Mouse (Mus musculus) adrenal gland, postnatal 14 days (tissue): ENCODE results near the gene E2f4. TPM values are rescaled to one million over a fixed set of nuclear protein-coding genes. Genes with fewer than 3 reads are reported as not detected.

Experiments used
- DNase-seq: peaks from one replicate; pipeline ENCODE4 v3.0.0; 2021; ENCODE audit warnings: mixed read lengths
- long read RNA-seq, 2 experiments: library from polyadenylated mRNA; stranded (forward); transcript quantifications; one replicate each; pipeline ENCODE4 v2.0.0; 2021
- total RNA-seq: library from RNA; stranded (reverse); gene quantifications from 2 replicates; pipeline ENCODE4 v1.2.3, GENCODE M21; 2021

Gene E2f4
- total RNA-seq: 44.5 and 44.9 TPM in 2 replicates
- long read RNA-seq, experiment 1, transcript E2f4-201 (10 exons, 1,993 nt): major isoform, 78 of 93 reads
- long read RNA-seq, experiment 1, partial matches to known transcripts: 4 of 93 reads
- long read RNA-seq, experiment 1, other reads (novel, unspliced or antisense): 10 of 93 reads
- long read RNA-seq, experiment 2, transcript E2f4-201 (10 exons, 1,993 nt): major isoform, 54 of 67 reads
- long read RNA-seq, experiment 2, partial matches to known transcripts: 4 of 67 reads
- long read RNA-seq, experiment 2, other reads (novel, unspliced or antisense): 9 of 67 reads

GRCm38 (mm10) chr8:105297511-105298192, at the start of gene E2f4:
Gene E2f4 (plus strand): TSS chr8:105297663.
- DNase-seq: peak; percentile 97

- DNase-seq: no peak
Measured at GRCm38 (mm10) chr8:105251954-105252353, 45.5 kb upstream of the E2f4 start.

- DNase-seq: no peak
Measured at GRCm38 (mm10) chr8:105252680-105253537, 44.6 kb upstream of the E2f4 start.

- no peak for DNase-seq
Measured at GRCm38 (mm10) chr8:105253766-105254151, 43.7 kb upstream of the E2f4 start.

- peak; percentile 94 for DNase-seq
Measured at GRCm38 (mm10) chr8:105254152-105254965, 43.1 kb upstream of the E2f4 start.

GRCm38 (mm10) chr8:105254966-105255350, 42.5 kb upstream of the E2f4 start, which contains the start of gene B3gnt9:
Gene B3gnt9 (minus strand): TSS chr8:105255153.
- peak; percentile 75 for DNase-seq

- DNase-seq: no peak
Measured at GRCm38 (mm10) chr8:105257318-105258114, 39.9 kb upstream of the E2f4 start.

- DNase-seq: peak; percentile 21
Measured at GRCm38 (mm10) chr8:105258911-105259720, 38.3 kb upstream of the E2f4 start.

- DNase-seq: peak; percentile 90
Measured at GRCm38 (mm10) chr8:105259721-105260320, 37.6 kb upstream of the E2f4 start.

GRCm38 (mm10) chr8:105260371-105261099, 36.9 kb upstream of the E2f4 start:
- no peak for DNase-seq

- DNase-seq: no peak
Measured at GRCm38 (mm10) chr8:105261326-105261980, 36.0 kb upstream of the E2f4 start.

- DNase-seq: no peak
Measured at GRCm38 (mm10) chr8:105263244-105263912, 34.1 kb upstream of the E2f4 start.

- peak; percentile 88 for DNase-seq
Measured at GRCm38 (mm10) chr8:105264024-105264982, 33.2 kb upstream of the E2f4 start, which contains the start of the genes Tradd and Fbxl8. Gene Tradd (minus strand): TSS chr8:105264609. Gene Fbxl8 (plus strand): TSS chr8:105264648.

GRCm38 (mm10) chr8:105265128-105265527, 32.3 kb upstream of the E2f4 start:
- DNase-seq: no peak

- DNase-seq: no peak
Measured at GRCm38 (mm10) chr8:105266775-105267174, 30.7 kb upstream of the E2f4 start.

- DNase-seq: peak; percentile 47
Measured at GRCm38 (mm10) chr8:105268342-105269074, 29.0 kb upstream of the E2f4 start.
